Mouse (Mus musculus): ENCODE measurements at regions not wholly inside any gene's neighbourhood (a gene's known extent, or its start where the extent isn't known, plus 50 kb on each side); places are given as distances from the start of the nearest gene placed in this dataset.

GRCm38 (mm10) chr5:148454200-148454599 lies 54.5 kb upstream of the Slc7a1 start:
- no peak for DNase-seq

GRCm38 (mm10) chr5:148453776-148454175 lies 54.1 kb upstream of the Slc7a1 start:
- DNase-seq: no peak

- DNase-seq: no peak
These were observed 53.4 kb upstream of the Slc7a1 start for GRCm38 (mm10) chr5:148452909-148453632.

GRCm38 (mm10) chr5:148451811-148452210 lies 52.1 kb upstream of the Slc7a1 start:
- DNase-seq: peak; percentile 68

GRCm38 (mm10) chr5:148450924-148451323 lies 51.2 kb upstream of the Slc7a1 start:
- DNase-seq: peak; percentile 75
